Mouse (Mus musculus): ENCODE data around the gene Clcn6. TPM values are rescaled to one million over a fixed set of nuclear protein-coding genes. Genes with fewer than 3 reads are reported as not detected.

Clcn6 gene
- polyA plus RNA-seq, 1 experiment from 2014 or later, result 4.2 TPM

- DNase-seq (ENCODE audit: low spot score), result peak; percentile 77
Measured at GRCm38 (mm10) chr4:148041611-148042191, 3.1 kb upstream of the Clcn6 start.

GRCm38 (mm10) chr4:148040933-148041610 is 2.5 kb upstream of the Clcn6 start:
- H3K27me3 ChIP-seq (ENCODE audit: insufficient read depth, low read length), result no peaks in the 10 kb centered on the region
- peak; percentile 30 for ATAC-seq (replicated peaks; ENCODE audit: low FRiP score, low read depth)

More at GRCm38 (mm10) chr4:148041611-148042191, 3.1 kb upstream of the Clcn6 start:
- Histone ChIP-seq H3K27ac (peak overlapping the region; percentile 87), H3K4me2 (ENCODE audit: low read length) (peak overlapping the region; percentile 73), H3K9me3 (replicated peaks; ENCODE audit: low read length) (no peaks in the 10 kb centered on the region), H3K27me3 (ENCODE audit: insufficient read depth, low read length) (no peaks in the 10 kb centered on the region), H3K4me1 (replicated peaks; ENCODE audit: insufficient read depth, low read length) (peaks cover 16% of the 10 kb centered on the region), H3K36me3 (ENCODE audit: insufficient read depth, low read length) (peaks cover 26% of the 10 kb centered on the region), H3K9ac (ENCODE audit: low read depth, low read length) (peak overlapping the region; percentile 52), H3K4me3 (replicated peaks; ENCODE audit: low read depth, low read length) (peak overlapping the region; percentile 39)
- TF ChIP-seq CTCF (IDR thresholded peaks at IDR 0.05; ENCODE audit: low read depth), result no peak
- no peak for ATAC-seq (replicated peaks; ENCODE audit: low FRiP score, low read depth)
- WGBS, result 2% methylated on average over 16 of the region's 16 CpGs

GRCm38 (mm10) chr4:148040029-148040830 is 1.6 kb upstream of the Clcn6 start:
- TF ChIP-seq CTCF (IDR thresholded peaks at IDR 0.05; ENCODE audit: low read depth), result no peak
- Histone ChIP-seq H3K27ac (peak overlapping the region; percentile 87), H3K4me1 (replicated peaks; ENCODE audit: insufficient read depth, low read length) (peaks cover 16% of the 10 kb centered on the region), H3K9ac (ENCODE audit: low read depth, low read length) (peak overlapping the region; percentile 31; the same call in 1 of the 2 replicates), H3K36me3 (ENCODE audit: insufficient read depth, low read length) (peaks cover 18% of the 10 kb centered on the region; the same call in 1 of the 2 replicates), H3K4me2 (ENCODE audit: low read length) (peak overlapping the region; percentile 73), H3K9me3 (replicated peaks; ENCODE audit: low read length) (no peaks in the 10 kb centered on the region), H3K4me3 (replicated peaks; ENCODE audit: low read depth, low read length) (peak overlapping the region; percentile 81; the same call in 1 of the 2 replicates), H3K27me3 (ENCODE audit: insufficient read depth, low read length) (no peaks in the 10 kb centered on the region)
- DNase-seq (ENCODE audit: low spot score) (no peak), ATAC-seq (replicated peaks; ENCODE audit: low FRiP score, low read depth) (no peak)
- 58% methylated on average over 15 of the region's 15 CpGs for WGBS

More at GRCm38 (mm10) chr4:148040933-148041610, 2.5 kb upstream of the Clcn6 start:
- Histone ChIP-seq H3K27ac (peak overlapping the region; percentile 87), H3K4me1 (replicated peaks; ENCODE audit: insufficient read depth, low read length) (peaks cover 16% of the 10 kb centered on the region), H3K9me3 (replicated peaks; ENCODE audit: low read length) (no peaks in the 10 kb centered on the region), H3K4me3 (replicated peaks; ENCODE audit: low read depth, low read length) (peak overlapping the region; percentile 39), H3K4me2 (ENCODE audit: low read length) (peak overlapping the region; percentile 73), H3K9ac (ENCODE audit: low read depth, low read length) (peak overlapping the region; percentile 52), H3K36me3 (ENCODE audit: insufficient read depth, low read length) (peaks cover 26% of the 10 kb centered on the region)
- 2% methylated on average over 19 of the region's 19 CpGs for WGBS
- DNase-seq (ENCODE audit: low spot score), result peak; percentile 87
- TF ChIP-seq CTCF (IDR thresholded peaks at IDR 0.05; ENCODE audit: low read depth), result no peak

GRCm38 (mm10) chr4:148039254-148040028 is 820 bp upstream of the Clcn6 start:
- Histone ChIP-seq H3K27me3 (ENCODE audit: insufficient read depth, low read length) (no peaks in the 10 kb centered on the region), H3K9me3 (replicated peaks; ENCODE audit: low read length) (no peaks in the 10 kb centered on the region), H3K4me2 (ENCODE audit: low read length) (peak overlapping the region; percentile 73), H3K4me3 (replicated peaks; ENCODE audit: low read depth, low read length) (peak overlapping the region; percentile 81), H3K4me1 (replicated peaks; ENCODE audit: insufficient read depth, low read length) (peaks cover 16% of the 10 kb centered on the region), H3K36me3 (ENCODE audit: insufficient read depth, low read length) (peaks cover 13% of the 10 kb centered on the region; the same call in 1 of the 2 replicates), H3K9ac (ENCODE audit: low read depth, low read length) (peak overlapping the region; percentile 41), H3K27ac (peak overlapping the region; percentile 87)
- DNase-seq (ENCODE audit: low spot score) (no peak), ATAC-seq (replicated peaks; ENCODE audit: low FRiP score, low read depth) (no peak)
- 21% methylated on average over 19 of the region's 19 CpGs for WGBS
- peak; percentile 8; the same call in 1 of the 2 replicates for TF ChIP-seq CTCF (IDR thresholded peaks at IDR 0.05; ENCODE audit: low read depth)

- H3K4me3 ChIP-seq (replicated peaks; ENCODE audit: low read depth, low read length), result peak overlapping the region; percentile 81
- no peaks in the 10 kb centered on the region for H3K27me3 ChIP-seq (ENCODE audit: insufficient read depth, low read length)
- DNase-seq (ENCODE audit: low spot score) (no peak), ATAC-seq (replicated peaks; ENCODE audit: low FRiP score, low read depth) (no peak)
- peak overlapping the region; percentile 83 for H3K27ac ChIP-seq
- H3K4me1 ChIP-seq (replicated peaks; ENCODE audit: insufficient read depth, low read length), result peaks cover 16% of the 10 kb centered on the region
- H3K9me3 ChIP-seq (replicated peaks; ENCODE audit: low read length), result no peaks in the 10 kb centered on the region
- 0 out of 2 replicates have a peak, but pooled peaks cover 6% of the 10 kb centered on the region for H3K36me3 ChIP-seq (ENCODE audit: insufficient read depth, low read length)
- peak overlapping the region; percentile 69 for H3K9ac ChIP-seq (ENCODE audit: low read depth, low read length)
- peak overlapping the region; percentile 72 for H3K4me2 ChIP-seq (ENCODE audit: low read length)
- no peak for TF ChIP-seq CTCF (IDR thresholded peaks at IDR 0.05; ENCODE audit: low read depth)
- WGBS, result 7% methylated on average over 26 of the region's 26 CpGs
Measured at GRCm38 (mm10) chr4:148038079-148038599, 482 bp downstream of the Clcn6 start.
